Mouse (Mus musculus): ENCODE data around the gene Snrpf. TPM values are rescaled to one million over a fixed set of nuclear protein-coding genes. Genes with fewer than 3 reads are reported as not detected.
A peak's percentile ranks its signal among the peaks of the same experiment; 100 is the strongest.
"Not testable (repeated sequence)": the region's sequence is repeated elsewhere in the genome, so short reads cannot be mapped to it uniquely, and the experiment has no call there.

Gene Snrpf
- polyA plus RNA-seq, 1 experiment from 2014 or later: 75.9 TPM

- no peaks in the 10 kb centered on the region for H3K27me3 ChIP-seq (ENCODE audit: control insufficient read depth, insufficient read depth, low read length)
- no peak for ATAC-seq (ENCODE audit: low FRiP score, low TSS enrichment)
- no peak overlapping the region for H3K27ac ChIP-seq (replicated peaks; ENCODE audit: low read depth, low read length)
- H3K4me1 ChIP-seq (ENCODE audit: control insufficient read depth, insufficient read depth, low read length): no peaks in the 10 kb centered on the region
- H3K4me2 ChIP-seq (ENCODE audit: low read length): no peak overlapping the region
- H3K4me3 ChIP-seq (replicated peaks; ENCODE audit: low read depth, low read length): no peak overlapping the region
- H3K9ac ChIP-seq (replicated peaks; ENCODE audit: low read length): no peak overlapping the region
- H3K36me3 ChIP-seq (ENCODE audit: control insufficient read depth, insufficient read depth, low read length): no peaks in the 10 kb centered on the region
- WGBS: 90% methylated on average over 11 of the region's 11 CpGs
- no peaks in the 10 kb centered on the region for H3K9me3 ChIP-seq (ENCODE audit: control insufficient read depth, low read length)
- DNase-seq: no peak
These were observed 21.5 kb downstream of the Snrpf start for GRCm38 (mm10) chr10:93567841-93568566.

- Histone ChIP-seq H3K4me1 (ENCODE audit: control insufficient read depth, insufficient read depth, low read length) (no peaks in the 10 kb centered on the region), H3K27me3 (ENCODE audit: control insufficient read depth, insufficient read depth, low read length) (no peaks in the 10 kb centered on the region), H3K9me3 (ENCODE audit: control insufficient read depth, low read length) (no peaks in the 10 kb centered on the region), H3K4me3 (replicated peaks; ENCODE audit: low read depth, low read length) (no peak overlapping the region), H3K36me3 (ENCODE audit: control insufficient read depth, insufficient read depth, low read length) (no peaks in the 10 kb centered on the region), H3K9ac (replicated peaks; ENCODE audit: low read length) (no peak overlapping the region), H3K27ac (replicated peaks; ENCODE audit: low read depth, low read length) (no peak overlapping the region), H3K4me2 (ENCODE audit: low read length) (no peak overlapping the region)
- 89% methylated on average over 10 of the region's 10 CpGs for WGBS
- DNase-seq (no peak), ATAC-seq (ENCODE audit: low FRiP score, low TSS enrichment) (no peak)
These were observed 22.4 kb downstream of the Snrpf start for GRCm38 (mm10) chr10:93567066-93567465.

GRCm38 (mm10) chr10:93564518-93565090 is 24.9 kb downstream of the Snrpf start:
- Histone ChIP-seq H3K4me2 (ENCODE audit: low read length) (no peak overlapping the region), H3K36me3 (ENCODE audit: control insufficient read depth, insufficient read depth, low read length) (no peaks in the 10 kb centered on the region), H3K4me3 (replicated peaks; ENCODE audit: low read depth, low read length) (no peak overlapping the region), H3K9ac (replicated peaks; ENCODE audit: low read length) (no peak overlapping the region), H3K4me1 (ENCODE audit: control insufficient read depth, insufficient read depth, low read length) (no peaks in the 10 kb centered on the region), H3K9me3 (ENCODE audit: control insufficient read depth, low read length) (no peaks in the 10 kb centered on the region), H3K27me3 (ENCODE audit: control insufficient read depth, insufficient read depth, low read length) (no peaks in the 10 kb centered on the region), H3K27ac (replicated peaks; ENCODE audit: low read depth, low read length) (no peak overlapping the region)
- WGBS: 88% methylated on average over 14 of the region's 14 CpGs
- ATAC-seq (ENCODE audit: low FRiP score, low TSS enrichment) (no peak), DNase-seq (no peak)

- H3K4me3 ChIP-seq (replicated peaks; ENCODE audit: low read depth, low read length): no peak overlapping the region
- WGBS: 57% methylated on average over 9 of the region's 9 CpGs
- H3K4me1 ChIP-seq (ENCODE audit: control insufficient read depth, insufficient read depth, low read length): no peaks in the 10 kb centered on the region
- H3K9ac ChIP-seq (replicated peaks; ENCODE audit: low read length): no peak overlapping the region
- no peaks in the 10 kb centered on the region for H3K9me3 ChIP-seq (ENCODE audit: control insufficient read depth, low read length)
- no peaks in the 10 kb centered on the region for H3K36me3 ChIP-seq (ENCODE audit: control insufficient read depth, insufficient read depth, low read length)
- ATAC-seq (ENCODE audit: low FRiP score, low TSS enrichment): no peak
- H3K27me3 ChIP-seq (ENCODE audit: control insufficient read depth, insufficient read depth, low read length): no peaks in the 10 kb centered on the region
- no peak for DNase-seq
- H3K4me2 ChIP-seq (ENCODE audit: low read length): no peak overlapping the region
- H3K27ac ChIP-seq (replicated peaks; ENCODE audit: low read depth, low read length): no peak overlapping the region
These were observed 29.7 kb downstream of the Snrpf start for GRCm38 (mm10) chr10:93559786-93560185.

- not testable (repeated sequence) for H3K4me3 ChIP-seq (replicated peaks; ENCODE audit: low read depth, low read length); H3K4me2 ChIP-seq (ENCODE audit: low read length); H3K27ac ChIP-seq (replicated peaks; ENCODE audit: low read depth, low read length); H3K9me3 ChIP-seq (ENCODE audit: control insufficient read depth, low read length); ATAC-seq (ENCODE audit: low FRiP score, low TSS enrichment); DNase-seq; H3K9ac ChIP-seq (replicated peaks; ENCODE audit: low read length); H3K27me3 ChIP-seq (ENCODE audit: control insufficient read depth, insufficient read depth, low read length); H3K4me1 ChIP-seq (ENCODE audit: control insufficient read depth, insufficient read depth, low read length); H3K36me3 ChIP-seq (ENCODE audit: control insufficient read depth, insufficient read depth, low read length)
- WGBS: 79% methylated on average over 2 of the region's 2 CpGs
These were observed 31.5 kb downstream of the Snrpf start for GRCm38 (mm10) chr10:93557971-93558370.

- no peaks in the 10 kb centered on the region for H3K4me1 ChIP-seq (ENCODE audit: control insufficient read depth, insufficient read depth, low read length)
- ATAC-seq (ENCODE audit: low FRiP score, low TSS enrichment): no peak
- H3K4me2 ChIP-seq (ENCODE audit: low read length): no peak overlapping the region
- H3K27me3 ChIP-seq (ENCODE audit: control insufficient read depth, insufficient read depth, low read length): no peaks in the 10 kb centered on the region
- no peaks in the 10 kb centered on the region for H3K36me3 ChIP-seq (ENCODE audit: control insufficient read depth, insufficient read depth, low read length)
- no peak for DNase-seq
- no peak overlapping the region for H3K9ac ChIP-seq (replicated peaks; ENCODE audit: low read length)
- H3K9me3 ChIP-seq (ENCODE audit: control insufficient read depth, low read length): no peaks in the 10 kb centered on the region
- H3K27ac ChIP-seq (replicated peaks; ENCODE audit: low read depth, low read length): no peak overlapping the region
- 89% methylated on average over 8 of the region's 8 CpGs for WGBS
- H3K4me3 ChIP-seq (replicated peaks; ENCODE audit: low read depth, low read length): no peak overlapping the region
These were observed 36.9 kb downstream of the Snrpf start for GRCm38 (mm10) chr10:93552596-93552995.

- WGBS: 83% methylated on average over 10 of the region's 10 CpGs
- no peak for ATAC-seq (ENCODE audit: low FRiP score, low TSS enrichment)
- no peak for DNase-seq
These were observed 39.7 kb downstream of the Snrpf start for GRCm38 (mm10) chr10:93549821-93550220.

GRCm38 (mm10) chr10:93548991-93549390 is 40.5 kb downstream of the Snrpf start:
- Histone ChIP-seq H3K36me3 (ENCODE audit: control insufficient read depth, insufficient read depth, low read length) (no peaks in the 10 kb centered on the region), H3K4me3 (replicated peaks; ENCODE audit: low read depth, low read length) (no peak overlapping the region), H3K4me1 (ENCODE audit: control insufficient read depth, insufficient read depth, low read length) (no peaks in the 10 kb centered on the region), H3K4me2 (ENCODE audit: low read length) (no peak overlapping the region), H3K27ac (replicated peaks; ENCODE audit: low read depth, low read length) (no peak overlapping the region), H3K27me3 (ENCODE audit: control insufficient read depth, insufficient read depth, low read length) (no peaks in the 10 kb centered on the region), H3K9ac (replicated peaks; ENCODE audit: low read length) (no peak overlapping the region), H3K9me3 (ENCODE audit: control insufficient read depth, low read length) (no peaks in the 10 kb centered on the region)
- ATAC-seq (ENCODE audit: low FRiP score, low TSS enrichment) (no peak), DNase-seq (peak; percentile 89)
- 15% methylated on average over 7 of the region's 7 CpGs for WGBS

More at GRCm38 (mm10) chr10:93549821-93550220, 39.7 kb downstream of the Snrpf start:
- Histone ChIP-seq H3K9me3 (ENCODE audit: control insufficient read depth, low read length) (no peaks in the 10 kb centered on the region), H3K4me2 (ENCODE audit: low read length) (no peak overlapping the region), H3K27ac (replicated peaks; ENCODE audit: low read depth, low read length) (no peak overlapping the region), H3K4me3 (replicated peaks; ENCODE audit: low read depth, low read length) (no peak overlapping the region), H3K36me3 (ENCODE audit: control insufficient read depth, insufficient read depth, low read length) (no peaks in the 10 kb centered on the region), H3K27me3 (ENCODE audit: control insufficient read depth, insufficient read depth, low read length) (no peaks in the 10 kb centered on the region), H3K4me1 (ENCODE audit: control insufficient read depth, insufficient read depth, low read length) (no peaks in the 10 kb centered on the region), H3K9ac (replicated peaks; ENCODE audit: low read length) (no peak overlapping the region)

GRCm38 (mm10) chr10:93547741-93548270 is 41.7 kb downstream of the Snrpf start:
- WGBS: 86% methylated on average over 4 of the region's 4 CpGs
- Histone ChIP-seq H3K27me3 (ENCODE audit: control insufficient read depth, insufficient read depth, low read length) (no peaks in the 10 kb centered on the region), H3K27ac (replicated peaks; ENCODE audit: low read depth, low read length) (no peak overlapping the region), H3K9me3 (ENCODE audit: control insufficient read depth, low read length) (no peaks in the 10 kb centered on the region), H3K4me1 (ENCODE audit: control insufficient read depth, insufficient read depth, low read length) (no peaks in the 10 kb centered on the region), H3K36me3 (ENCODE audit: control insufficient read depth, insufficient read depth, low read length) (no peaks in the 10 kb centered on the region), H3K4me2 (ENCODE audit: low read length) (no peak overlapping the region), H3K4me3 (replicated peaks; ENCODE audit: low read depth, low read length) (no peak overlapping the region), H3K9ac (replicated peaks; ENCODE audit: low read length) (no peak overlapping the region)
- DNase-seq (no peak), ATAC-seq (ENCODE audit: low FRiP score, low TSS enrichment) (no peak)
